9 mouse cellular contexts compared by ENCODE assay signal in genomic region chr7:81341563-81341962, GRCm38 (mm10). TPM values are rescaled to one million over a fixed set of nuclear protein-coding genes. Genes with fewer than 3 reads are reported as not detected.
DNase-seq lines count a peak whose midpoint lies in the region; ATAC-seq and TF ChIP-seq lines count a peak whose summit lies in the region.
"Had no signal": no experiment of that assay in that cellular context is flagged by ENCODE, and none has a peak within 500 bp of the region (broad histone marks: within the 10 kb centered on the region; RNA-seq: fewer than 3 reads in every experiment).

No protein-coding gene starts in this region.

- H3K36me3 ChIP-seq in forebrain, embryonic 11.5 days (ENCODE audit: control insufficient read depth, insufficient read depth, low read length), result peaks cover 13% of the 10 kb centered on the region; the same call in 1 of the 2 replicates
- peaks cover 58% of the 10 kb centered on the region for H3K36me3 ChIP-seq in forebrain, embryonic 12.5 days (replicated peaks)
- peaks cover 79% of the 10 kb centered on the region for H3K36me3 ChIP-seq in liver, embryonic 12.5 days

- peak; percentile 55 for TF ChIP-seq CTCF in cortical plate, adult 2 months (IDR thresholded peaks at IDR 0.05; ENCODE audit: extremely low read depth, insufficient read depth, low read length)

- peaks cover 13% of the 10 kb centered on the region for H3K4me1 ChIP-seq in forebrain, embryonic 11.5 days (replicated peaks; ENCODE audit: control insufficient read depth, insufficient read depth, low read length)
- peaks cover 21% of the 10 kb centered on the region for H3K4me1 ChIP-seq in forebrain, embryonic 12.5 days
- H3K4me1 ChIP-seq in liver, embryonic 12.5 days, result peaks cover 37% of the 10 kb centered on the region
- peaks cover 2% of the 10 kb centered on the region; the same call in 1 of the 2 replicates for H3K4me1 ChIP-seq in cortical plate, adult 2 months (ENCODE audit: control insufficient read depth, insufficient read depth, low read length)

- WGBS in forebrain, embryonic 11.5 days, result 59% methylated on average over 3 of the region's 3 CpGs
- WGBS in forebrain, embryonic 12.5 days, result 46% methylated on average over 3 of the region's 3 CpGs
- WGBS in liver, embryonic 12.5 days (ENCODE audit: insufficient replicate concordance), result 32% methylated on average over 3 of the region's 3 CpGs

- H3K9me3 ChIP-seq in forebrain, embryonic 11.5 days (ENCODE audit: control insufficient read depth, low read length), result no peaks in the 10 kb centered on the region
- no peaks in the 10 kb centered on the region for H3K9me3 ChIP-seq in forebrain, embryonic 12.5 days
- H3K9me3 ChIP-seq in liver, embryonic 12.5 days (replicated peaks), result no peaks in the 10 kb centered on the region
- H3K9me3 ChIP-seq: forebrain, embryonic 15.5 days had no signal

- no peaks in the 10 kb centered on the region for H3K27me3 ChIP-seq in forebrain, embryonic 11.5 days (ENCODE audit: control insufficient read depth, insufficient read depth, low read length)
- H3K27me3 ChIP-seq in forebrain, embryonic 12.5 days, result no peaks in the 10 kb centered on the region
- 0 out of 2 replicates have a peak, but pooled peaks cover 2% of the 10 kb centered on the region for H3K27me3 ChIP-seq in liver, embryonic 12.5 days (replicated peaks)
- H3K27me3 ChIP-seq: forebrain, embryonic 15.5 days had no signal

- no peak overlapping the region for H3K27ac ChIP-seq in forebrain, embryonic 11.5 days (ENCODE audit: low read depth, low read length)
- H3K27ac ChIP-seq in forebrain, embryonic 12.5 days, result no peak overlapping the region
- H3K27ac ChIP-seq in liver, embryonic 12.5 days, result no peak overlapping the region
- H3K27ac ChIP-seq in cortical plate, adult 2 months (ENCODE audit: insufficient read depth, low read length), result no peak overlapping the region
- H3K27ac ChIP-seq: forebrain, embryonic 15.5 days had no signal

- ATAC-seq in forebrain, embryonic 11.5 days (replicated peaks; ENCODE audit: low FRiP score), result no peak
- no peak for ATAC-seq in forebrain, embryonic 12.5 days (ENCODE audit: low FRiP score)
- ATAC-seq in liver, embryonic 12.5 days, result no peak
- ATAC-seq: forebrain, embryonic 15.5 days had no signal

- H3K4me3 ChIP-seq in forebrain, embryonic 11.5 days (ENCODE audit: low read depth, low read length), result no peak overlapping the region
- no peak overlapping the region for H3K4me3 ChIP-seq in forebrain, embryonic 12.5 days (replicated peaks)
- H3K4me3 ChIP-seq in liver, embryonic 12.5 days, result no peak overlapping the region
- H3K4me3 ChIP-seq in cortical plate, adult 2 months (ENCODE audit: insufficient read depth, low read length), result no peak overlapping the region
- H3K4me3 ChIP-seq: forebrain, embryonic 15.5 days had no signal

- no peak overlapping the region for H3K4me2 ChIP-seq in forebrain, embryonic 11.5 days (ENCODE audit: low read depth, low read length, severe bottlenecking)
- H3K4me2 ChIP-seq in forebrain, embryonic 12.5 days, result no peak overlapping the region
- 0 out of 2 replicates have a peak overlapping the region, but pooled peaks have one; percentile 85 for H3K4me2 ChIP-seq in liver, embryonic 12.5 days
- H3K4me2 ChIP-seq: forebrain, embryonic 15.5 days had no signal

- no peak for TF ChIP-seq POLR2A in cortical plate, adult 2 months (IDR thresholded peaks at IDR 0.05; ENCODE audit: extremely low read depth, insufficient read depth, low read length)

- DNase-seq in forebrain, embryonic 11.5 days (ENCODE audit: low spot score), result peak; percentile 50
- no peak for DNase-seq in liver
- peak; percentile 75 for DNase-seq in retina, embryonic 14.5 days (ENCODE audit: low spot score)
- DNase-seq in ovary, postnatal 36 days (ENCODE audit: low spot score), result no peak
- DNase-seq in spleen, adult 12 weeks (ENCODE audit: low spot score), result no peak

- H3K9ac ChIP-seq in forebrain, embryonic 11.5 days (ENCODE audit: low read length), result no peak overlapping the region
- no peak overlapping the region for H3K9ac ChIP-seq in forebrain, embryonic 12.5 days
- no peak overlapping the region for H3K9ac ChIP-seq in liver, embryonic 12.5 days
- H3K9ac ChIP-seq: forebrain, embryonic 15.5 days had no signal

RNA-seq across cellular contexts. Expression of gene Rps17, which starts 3.5 kb away (rescaled TPM):
- polyA plus RNA-seq in forebrain, embryonic 11.5 days (2014; fragmentation: Nextera tagmentation; extraction: Ambion mirVana), result 1,077 and 1,117 TPM in 2 replicates
- polyA plus RNA-seq in forebrain, embryonic 12.5 days (2016; fragmentation: Nextera tagmentation; extraction: Ambion mirVana), result 919 and 971 TPM in 2 replicates
- 991 and 1,051 TPM in 2 replicates for polyA plus RNA-seq in liver, embryonic 12.5 days (2016; fragmentation: Nextera tagmentation; extraction: Ambion mirVana)
- polyA plus RNA-seq in cortical plate, adult 2 months (2012; rRNA removed), result 862 and 880 TPM in 2 replicates

Comparison
In these comparisons a context has a peak if more than half of its experiments do, and no peak if none do; other contexts are left out.
1. DNase-seq: peak in forebrain, embryonic 11.5 days (single experiment) and retina, embryonic 14.5 days (single experiment); none in liver (single experiment), ovary, postnatal 36 days (single experiment) and spleen, adult 12 weeks (single experiment).